Mouse (Mus musculus) olfactory bulb, adult 2 months (tissue): ENCODE data around the gene Pgghg.

ENCODE experiments used
- CTCF ChIP-seq: fragments of 200-500 bp; IDR thresholded peaks from 2 replicates; pipeline ENCODE4 v1.5.1; 2012; ENCODE audit warnings: low read depth, mild to moderate bottlenecking, low read length, moderate library complexity; ENCODE audit not compliant: insufficient read depth
- POLR2A ChIP-seq: fragments of 200-500 bp; IDR thresholded peaks from 2 replicates; pipeline ENCODE4 v1.6.1; 2012; ENCODE audit warnings: mild to moderate bottlenecking, low read depth, low read length, moderate library complexity; ENCODE audit not compliant: insufficient read depth

DNA sequence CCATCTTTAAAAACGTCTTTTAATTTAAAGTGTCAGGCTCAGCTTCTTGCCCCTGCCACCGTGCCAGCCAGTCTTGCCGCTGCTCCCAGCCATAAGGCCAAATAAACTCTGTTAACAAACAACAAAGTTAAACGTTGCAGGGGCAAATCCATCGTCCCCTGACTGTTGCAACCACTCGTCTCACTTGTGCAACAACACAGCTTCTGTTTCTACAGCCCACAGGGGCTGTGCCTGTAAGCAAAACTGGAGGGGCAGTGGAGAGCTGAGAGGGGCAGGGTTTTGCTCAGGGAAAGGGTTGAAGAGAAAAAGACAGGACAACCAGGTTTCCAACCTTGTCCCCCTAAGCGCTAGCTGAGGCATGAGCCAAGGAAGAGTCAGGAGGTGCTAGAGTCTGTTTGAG lies 33.0 kb upstream of the Pgghg start:
- TF ChIP-seq CTCF (no peak), POLR2A (no peak)
